Mouse (Mus musculus) stomach, embryonic 14.5 days (tissue): ENCODE measurements around the gene Pik3r6. TPM values are rescaled to one million over a fixed set of nuclear protein-coding genes. Genes with fewer than 3 reads are reported as not detected.

Source experiments
- polyA plus RNA-seq: library from polyadenylated mRNA; unstranded; fragments of >200 nt; fragmentation: Nextera tagmentation; extraction: Ambion mirVana; gene quantifications from 2 replicates; pipeline ENCODE4 v1.2.1, GENCODE M21; 2014

The Pik3r6 gene
- polyA plus RNA-seq, 1 experiment from 2014 or later, result 4.1 TPM

Other genes with a start within 250 kb of the Pik3r6 start
- 8.7 and 10.9 TPM in 2 replicates for gene Ntn1, start 102.2 kb upstream of the Pik3r6 start, polyA plus RNA-seq
- gene Pik3r5, start 70.9 kb upstream of the Pik3r6 start, polyA plus RNA-seq, result 1.1 and 1.3 TPM in 2 replicates
- gene Mfsd6l, start 53.2 kb downstream of the Pik3r6 start, polyA plus RNA-seq, result 1.3 and 1.4 TPM in 2 replicates
- gene Ccdc42, start 84.0 kb downstream of the Pik3r6 start, polyA plus RNA-seq, result 0.34 TPM in 1 of 2 replicates, not detected in the other
- 114 and 118 TPM in 2 replicates for gene Myh10, start 188.5 kb downstream of the Pik3r6 start, polyA plus RNA-seq